Mouse (Mus musculus) G1E (cell line): ENCODE results near the gene Dydc2. TPM values are rescaled to one million over a fixed set of nuclear protein-coding genes. Genes with fewer than 3 reads are reported as not detected.

Experiments
- ATAC-seq: 2 replicates; pipeline ENCODE4 v1.8.0; 2016; ENCODE audit warnings: mild to moderate bottlenecking; ENCODE audit not compliant: insufficient number of reproducible peaks, poor library complexity, low FRiP score, severe bottlenecking; ENCODE audit errors: extremely low read depth
- DNase-seq: peaks from one replicate; pipeline ENCODE4 v3.0.0; 2012; ENCODE audit warnings: low spot score
- H3K27me3 ChIP-seq: 2 replicates; pipeline ENCODE4 v1.6.1; 2012; ENCODE audit warnings: mild to moderate bottlenecking, low read length, inconsistent platforms; ENCODE audit not compliant: insufficient read depth
- H3K36me3 ChIP-seq: replicated peaks from 2 replicates; pipeline ENCODE3; 2012; ENCODE audit warnings: mild to moderate bottlenecking, inconsistent platforms
- H3K4me1 ChIP-seq: 2 replicates; pipeline ENCODE4 v1.6.1; 2012; ENCODE audit warnings: low read depth, low read length, inconsistent platforms, mixed read lengths; ENCODE audit not compliant: insufficient read depth
- H3K4me3 ChIP-seq: 2 replicates; pipeline ENCODE4 v1.5.1; 2012; ENCODE audit warnings: low read depth, mild to moderate bottlenecking, inconsistent platforms, low read length, moderate library complexity, mixed read lengths
- H3K9me3 ChIP-seq: replicated peaks from 2 replicates; pipeline ENCODE4 v1.6.1; 2012; ENCODE audit warnings: inconsistent platforms
- CTCF ChIP-seq: IDR thresholded peaks from 2 replicates; pipeline ENCODE4 v1.5.1; 2012; ENCODE audit warnings: low read depth, low read length, inconsistent platforms, mixed read lengths
- GATA1 ChIP-seq: IDR thresholded peaks from 2 replicates; pipeline ENCODE4 v1.6.1; 2012; ENCODE audit warnings: borderline replicate concordance, low read length, inconsistent platforms, mixed read lengths
- GATA2 ChIP-seq: IDR thresholded peaks from 2 replicates; pipeline ENCODE4 v1.6.1; 2012; ENCODE audit warnings: low read depth, low read length, inconsistent platforms, borderline replicate concordance
- POLR2AphosphoS5 ChIP-seq: IDR thresholded peaks from 2 replicates; pipeline ENCODE4 v1.6.1; 2012; ENCODE audit warnings: low read depth, low read length, inconsistent platforms; ENCODE audit not compliant: insufficient replicate concordance
- TAL1 ChIP-seq: conservative IDR thresholded peaks from 2 replicates; pipeline ENCODE4 v1.6.1; 2012; ENCODE audit warnings: low read depth, low read length, inconsistent platforms, mixed read lengths
- polyA plus RNA-seq: library from polyadenylated mRNA; stranded (reverse); fragments of >175 nt; gene quantifications from 2 replicates; pipeline ENCODE4 v1.2.3, GENCODE M21; 2012
- total RNA-seq, 2 experiments: library from RNA; stranded (forward) in 1 of 2; stranded (reverse) in 1 of 2; fragments of 200-1000 nt in 1 of 2; fragments of >200 nt in 1 of 2; fragmentation: Nextera tagmentation in 1 of 2; gene quantifications; 2 replicates each; pipeline ENCODE4 v1.2.3; 2014 to 2017

Gene Dydc2
- total and polyA plus RNA-seq, 3 experiments = not detected

GRCm38 (mm10) chr14:41013143-41013542, 55.9 kb downstream of the Dydc2 start:
- H3K4me3 ChIP-seq = peak overlapping the region; percentile 74
- H3K27me3 ChIP-seq = no peaks in the 10 kb centered on the region
- ATAC-seq (no peak), DNase-seq (no peak)
- no peak for TF ChIP-seq GATA1
- no peak for TF ChIP-seq TAL1
- no peak for TF ChIP-seq CTCF
- no peak for TF ChIP-seq POLR2AphosphoS5
- no peak for TF ChIP-seq GATA2
- no peaks in the 10 kb centered on the region for H3K9me3 ChIP-seq
- peaks cover 17% of the 10 kb centered on the region for H3K36me3 ChIP-seq
- peaks cover 81% of the 10 kb centered on the region for H3K4me1 ChIP-seq

DNA sequence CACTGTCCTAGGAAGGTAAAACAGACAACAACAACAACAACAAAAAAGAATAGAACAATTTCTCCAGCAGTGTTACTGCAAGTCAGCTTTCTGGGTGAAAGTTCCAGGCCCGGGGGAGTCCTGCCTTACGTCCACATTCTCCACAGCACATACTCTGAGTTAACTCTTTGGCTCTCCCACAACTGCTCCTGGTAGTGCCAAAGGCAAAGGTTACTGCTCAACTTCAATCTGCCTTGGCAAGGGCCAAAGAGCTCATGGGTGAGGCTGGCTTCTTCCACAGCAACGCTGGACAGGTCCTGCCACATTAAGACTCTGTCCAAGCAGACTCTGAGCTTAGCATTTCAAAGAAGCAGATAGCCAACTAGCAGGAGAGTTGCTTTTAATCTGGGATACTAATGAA, 57.1 kb downstream of the Dydc2 start:
- Histone ChIP-seq H3K36me3 (peaks cover 23% of the 10 kb centered on the region), H3K4me3 (no peak overlapping the region), H3K27me3 (no peaks in the 10 kb centered on the region), H3K4me1 (peaks cover 82% of the 10 kb centered on the region), H3K9me3 (no peaks in the 10 kb centered on the region)
- TF ChIP-seq POLR2AphosphoS5 (no peak), TAL1 (no peak), CTCF (no peak), GATA1 (no peak), GATA2 (no peak)
- DNase-seq = no peak
- ATAC-seq = no peak

GRCm38 (mm10) chr14:41008138-41008537, 60.9 kb downstream of the Dydc2 start:
- DNase-seq (no peak), ATAC-seq (no peak)
- peaks cover 45% of the 10 kb centered on the region for H3K36me3 ChIP-seq
- H3K4me1 ChIP-seq = peaks cover 74% of the 10 kb centered on the region
- H3K9me3 ChIP-seq = no peaks in the 10 kb centered on the region
- no peak overlapping the region; the same call in 1 of the 2 replicates for H3K4me3 ChIP-seq
- TF ChIP-seq GATA2 (no peak), CTCF (no peak), GATA1 (no peak), POLR2AphosphoS5 (no peak), TAL1 (no peak)
- no peaks in the 10 kb centered on the region for H3K27me3 ChIP-seq

DNA sequence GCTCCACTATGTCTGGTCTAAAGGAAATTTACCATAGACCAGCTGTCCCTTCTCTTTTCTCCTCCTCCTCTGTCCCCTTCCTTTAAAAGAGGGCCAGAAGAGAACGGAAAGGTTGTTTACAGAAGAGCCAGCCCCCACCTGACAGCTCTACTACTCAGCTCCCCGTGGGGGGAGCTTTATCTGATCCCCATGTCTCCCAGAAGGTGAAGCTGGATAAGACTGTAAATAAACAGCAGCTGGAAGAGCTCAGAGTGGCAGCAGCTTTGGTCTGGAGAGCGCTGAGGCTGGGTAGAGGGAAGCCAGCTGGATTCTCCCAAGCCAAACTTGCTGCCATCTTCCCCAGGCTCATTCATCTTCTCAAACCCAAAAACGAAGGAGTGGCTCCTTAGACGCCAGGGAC, 61.4 kb downstream of the Dydc2 start:
- ATAC-seq = peak; percentile 16; the same call in 1 of the 2 replicates
- H3K9me3 ChIP-seq = no peaks in the 10 kb centered on the region
- TF ChIP-seq TAL1 (peak; percentile 45), GATA2 (no peak), GATA1 (no peak), POLR2AphosphoS5 (no peak), CTCF (no peak)
- H3K4me1 ChIP-seq = peaks cover 69% of the 10 kb centered on the region
- H3K4me3 ChIP-seq = no peak overlapping the region; the same call in 1 of the 2 replicates
- H3K36me3 ChIP-seq = peaks cover 48% of the 10 kb centered on the region
- no peaks in the 10 kb centered on the region for H3K27me3 ChIP-seq
- no peak for DNase-seq

GRCm38 (mm10) chr14:41006899-41007298, 62.1 kb downstream of the Dydc2 start:
- DNase-seq = no peak
- peaks cover 56% of the 10 kb centered on the region for H3K36me3 ChIP-seq
- peaks cover 61% of the 10 kb centered on the region for H3K4me1 ChIP-seq
- H3K27me3 ChIP-seq = no peaks in the 10 kb centered on the region
- no peak overlapping the region; the same call in 1 of the 2 replicates for H3K4me3 ChIP-seq
- TF ChIP-seq GATA1 = no peak
- TF ChIP-seq TAL1 = peak; percentile 54
- no peak for TF ChIP-seq CTCF
- peak; percentile 77 for ATAC-seq
- H3K9me3 ChIP-seq = no peaks in the 10 kb centered on the region

GRCm38 (mm10) chr14:41006263-41006662, 62.7 kb downstream of the Dydc2 start:
- peaks cover 55% of the 10 kb centered on the region for H3K4me1 ChIP-seq
- no peak for DNase-seq
- H3K4me3 ChIP-seq = no peak overlapping the region; the same call in 1 of the 2 replicates
- TF ChIP-seq POLR2AphosphoS5 = no peak
- TF ChIP-seq GATA2 = no peak
- TF ChIP-seq CTCF = no peak
- no peak for TF ChIP-seq TAL1
- no peak for TF ChIP-seq GATA1
- H3K36me3 ChIP-seq = peaks cover 62% of the 10 kb centered on the region
- no peaks in the 10 kb centered on the region for H3K27me3 ChIP-seq
- no peak for ATAC-seq
- no peaks in the 10 kb centered on the region for H3K9me3 ChIP-seq

DNA sequence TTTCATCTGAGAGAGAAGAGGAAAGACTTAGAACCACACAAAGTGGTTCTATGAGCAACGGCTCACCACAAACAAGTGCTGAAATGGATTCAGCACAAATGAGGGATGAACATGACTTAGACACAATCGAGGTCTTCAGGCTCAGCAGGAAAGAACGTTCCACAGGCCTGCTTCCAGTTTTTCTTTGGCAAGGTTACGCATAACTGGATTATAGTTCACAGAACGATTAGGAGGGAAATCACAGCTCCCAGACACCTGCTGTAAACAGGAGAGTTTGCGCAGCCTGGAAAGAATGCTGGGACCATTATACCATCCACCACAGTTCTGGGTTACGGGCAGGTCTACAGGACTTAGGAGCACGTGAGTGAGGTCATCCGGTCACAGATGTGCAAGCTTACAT, 63.3 kb downstream of the Dydc2 start:
- ATAC-seq (no peak), DNase-seq (no peak)
- no peaks in the 10 kb centered on the region for H3K27me3 ChIP-seq
- H3K4me1 ChIP-seq = peaks cover 52% of the 10 kb centered on the region
- H3K36me3 ChIP-seq = peaks cover 65% of the 10 kb centered on the region
- H3K9me3 ChIP-seq = no peaks in the 10 kb centered on the region
- H3K4me3 ChIP-seq = no peak overlapping the region
- TF ChIP-seq POLR2AphosphoS5 (no peak), GATA1 (no peak), GATA2 (no peak), TAL1 (no peak), CTCF (no peak)
